Mouse (Mus musculus) telencephalon, adult 2 months (tissue): ENCODE measurements around the gene Gtf3c2.
"Not testable (repeated sequence)": the region's sequence is repeated elsewhere in the genome, so short reads cannot be mapped to it uniquely, and the experiment has no call there.

Experiments
- DNase-seq: peaks from one replicate; pipeline ENCODE4 v3.0.0-alpha.2; 2011; ENCODE audit warnings: low read depth, low spot score

Gene Gtf3c2

DNA sequence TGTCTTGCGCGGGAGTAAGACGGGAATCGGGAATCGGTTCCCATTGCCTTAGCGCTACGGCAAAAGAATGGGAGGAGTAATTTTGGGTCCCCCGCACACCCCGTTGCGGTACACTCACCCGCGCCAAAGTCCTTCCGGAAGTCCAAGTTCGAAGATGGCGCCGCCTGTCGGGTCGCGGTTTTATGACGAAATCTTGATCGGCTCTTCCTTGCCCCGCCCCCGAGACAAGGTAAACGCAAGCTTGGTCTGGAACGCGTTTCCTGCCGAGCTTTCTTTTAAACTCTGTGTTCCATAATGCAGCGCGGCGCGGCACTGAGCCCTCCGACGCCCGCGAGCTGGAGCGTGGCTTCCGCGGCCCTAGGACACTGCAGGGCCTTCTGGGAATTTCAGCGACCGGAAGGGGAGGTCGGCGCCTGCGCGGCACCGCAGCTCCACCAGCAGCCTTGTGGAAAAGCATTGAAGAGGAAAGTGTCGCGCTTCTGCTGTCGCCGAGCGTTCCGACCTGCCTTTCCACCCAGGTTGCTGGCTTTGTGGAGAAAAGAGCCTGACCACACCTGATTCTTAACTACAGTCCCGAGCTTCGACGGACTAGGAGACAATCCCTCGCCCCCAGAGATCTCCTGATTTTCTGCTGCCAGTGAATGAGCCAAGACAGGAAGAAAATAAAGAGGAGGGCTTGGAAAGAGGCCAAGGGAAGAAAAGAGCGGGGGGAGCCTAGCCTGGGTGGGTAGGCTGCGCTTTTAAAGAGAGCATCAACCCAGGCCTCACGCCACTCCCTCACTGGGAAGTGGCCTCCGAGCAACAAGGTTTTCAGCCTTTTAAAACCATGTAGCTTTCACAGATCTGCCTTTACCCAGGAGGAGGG, at the start of gene Gtf3c2, which contains the start of gene Gm29609:
Gtf3c2 (minus strand) TSS at position 379 of the 865 bp plus-strand sequence.
Gm29609 (minus strand) TSS at position 146 of the 865 bp plus-strand sequence.
- peak; percentile 98 for DNase-seq

DNA sequence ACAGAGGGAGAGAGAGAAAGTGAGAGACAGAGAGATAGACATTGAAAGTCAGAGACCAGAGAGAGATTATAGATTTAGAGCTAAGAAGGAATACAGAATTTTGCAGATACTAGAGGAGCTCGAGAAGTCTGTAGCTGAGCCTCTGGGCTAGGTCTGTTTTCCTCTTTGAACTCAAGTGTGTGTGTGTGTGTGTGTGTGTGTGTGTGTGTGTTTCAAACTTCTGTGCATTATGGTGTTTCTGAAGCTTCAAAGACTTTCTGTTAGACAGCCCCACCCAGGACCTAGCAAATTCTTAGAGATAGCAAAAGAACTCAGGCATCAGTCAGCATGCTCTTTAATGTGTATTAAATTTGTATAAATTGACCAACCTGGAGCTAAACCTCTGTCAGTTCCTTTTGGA, 46.7 kb upstream of the Gtf3c2 start:
- no peak for DNase-seq

DNA sequence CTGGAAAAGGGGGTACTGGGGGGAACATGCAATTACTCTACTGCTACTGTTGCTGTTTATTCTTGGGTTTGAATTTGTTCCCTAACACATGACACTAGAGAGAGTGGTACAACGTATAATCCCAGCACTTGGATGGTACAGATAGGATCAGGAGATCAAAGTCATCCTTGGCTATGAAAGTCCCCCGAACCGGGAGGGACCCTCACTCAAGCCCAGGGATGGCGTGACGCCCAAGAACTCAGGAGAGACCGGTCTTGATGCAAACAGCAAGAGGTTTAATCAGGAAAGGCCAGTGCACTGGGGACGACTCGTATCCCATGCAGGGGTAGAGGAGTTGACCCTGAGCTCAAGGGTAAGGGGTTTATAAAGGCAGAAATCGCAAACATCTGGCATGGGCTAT, 42.8 kb upstream of the Gtf3c2 start:
- DNase-seq: no peak

DNA sequence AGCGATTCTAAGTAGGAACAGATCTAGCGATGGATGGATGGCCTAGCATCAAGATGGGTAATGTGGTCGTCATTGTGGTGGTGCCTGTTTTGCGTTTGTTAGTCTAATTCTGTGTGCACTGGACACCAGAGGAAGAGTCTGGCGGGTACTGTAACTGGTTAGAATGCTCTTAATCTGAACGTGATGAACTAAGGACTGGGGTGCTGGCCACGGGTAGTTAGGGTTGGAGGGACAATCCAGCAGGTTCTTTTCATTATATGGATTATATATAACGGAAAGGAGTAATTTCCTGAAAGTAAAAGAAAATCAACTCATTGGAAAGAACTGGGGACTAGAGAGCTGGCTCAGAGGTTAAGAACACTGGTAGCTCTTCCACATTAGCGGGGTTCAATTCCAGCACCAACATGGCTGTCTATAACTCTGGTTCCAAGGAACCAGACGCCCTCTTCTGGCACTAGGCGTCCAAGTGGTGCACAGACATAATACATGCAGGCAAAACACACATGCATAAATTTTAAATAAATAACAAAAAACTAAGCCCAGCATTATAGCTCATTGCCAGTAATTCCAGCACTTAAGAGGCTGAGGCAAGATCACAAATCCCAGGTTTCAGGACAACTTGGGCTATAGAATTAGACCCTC, 41.5 kb upstream of the Gtf3c2 start:
- no peak for DNase-seq

DNA sequence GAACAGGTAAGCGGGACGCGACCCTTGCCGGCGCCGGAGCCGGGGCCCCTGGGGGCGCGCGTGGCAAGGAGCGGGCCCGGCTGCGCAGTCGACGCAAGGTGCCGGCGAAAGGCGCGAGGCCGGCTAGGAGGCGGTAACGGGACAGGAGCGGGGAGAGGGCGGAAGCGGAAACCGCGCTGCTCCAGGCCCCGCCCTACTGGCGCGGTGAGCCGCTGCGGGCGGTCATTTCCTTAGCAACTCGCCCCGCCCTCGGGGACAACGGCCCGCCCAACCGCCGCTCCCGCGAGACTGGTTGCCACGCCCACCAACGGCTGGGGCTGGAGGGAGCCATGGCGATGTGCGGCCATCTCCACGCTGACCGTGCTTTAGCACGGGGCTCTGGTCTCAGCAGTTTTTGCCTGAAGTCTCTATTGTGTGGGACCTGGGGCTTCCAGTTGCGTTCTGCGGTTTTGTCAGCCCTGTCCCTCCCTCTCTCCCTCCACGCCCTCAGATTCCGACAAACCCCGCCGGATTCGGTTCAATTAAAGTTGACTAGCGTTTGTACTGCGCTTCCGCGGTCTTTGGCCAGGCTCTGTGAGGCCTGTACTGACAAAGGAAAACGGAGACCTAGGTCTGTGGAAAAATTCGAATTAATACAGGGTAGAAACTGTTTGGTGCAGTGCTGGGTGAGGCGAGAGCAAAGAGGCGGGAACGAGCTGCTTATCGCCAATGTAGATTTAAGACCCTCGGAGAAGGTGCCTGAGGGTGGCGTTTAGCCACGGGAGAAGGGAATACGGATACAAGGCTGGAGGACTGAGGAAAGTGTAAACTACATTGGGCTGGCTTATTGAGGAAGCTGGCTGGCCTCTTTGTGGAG, 40.7 kb upstream of the Gtf3c2 start, which contains the start of gene Ppm1g:
Ppm1g (minus strand) TSS at position 240 of the 856 bp plus-strand sequence.
- DNase-seq: peak; percentile 88

DNA sequence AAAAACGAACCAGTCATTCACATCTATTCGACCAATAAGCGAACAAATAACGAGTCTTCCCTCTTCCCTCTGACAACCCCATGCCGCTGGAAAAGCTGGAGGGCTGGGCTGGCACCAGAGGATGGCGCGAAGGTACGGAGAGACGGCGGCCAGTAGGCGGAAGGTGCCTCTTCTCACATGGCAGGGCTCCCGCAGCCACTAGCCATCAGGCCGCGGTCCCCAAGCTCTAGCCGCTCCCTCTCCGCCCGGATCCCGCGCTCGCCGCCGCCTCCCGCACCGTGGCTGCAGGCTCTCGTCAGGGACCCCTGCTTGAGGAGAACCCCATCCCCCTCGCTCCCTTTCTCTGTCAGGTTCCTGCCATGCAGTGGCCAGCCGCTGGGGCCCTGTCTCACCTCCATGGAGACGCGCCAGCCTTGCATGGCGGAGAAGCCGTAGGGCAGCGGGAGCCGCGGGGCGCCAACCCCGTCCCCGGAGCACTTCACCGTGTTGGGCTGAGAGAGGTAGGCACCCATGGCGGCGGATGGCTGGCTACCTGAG, 40.0 kb upstream of the Gtf3c2 start:
- DNase-seq: no peak

DNA sequence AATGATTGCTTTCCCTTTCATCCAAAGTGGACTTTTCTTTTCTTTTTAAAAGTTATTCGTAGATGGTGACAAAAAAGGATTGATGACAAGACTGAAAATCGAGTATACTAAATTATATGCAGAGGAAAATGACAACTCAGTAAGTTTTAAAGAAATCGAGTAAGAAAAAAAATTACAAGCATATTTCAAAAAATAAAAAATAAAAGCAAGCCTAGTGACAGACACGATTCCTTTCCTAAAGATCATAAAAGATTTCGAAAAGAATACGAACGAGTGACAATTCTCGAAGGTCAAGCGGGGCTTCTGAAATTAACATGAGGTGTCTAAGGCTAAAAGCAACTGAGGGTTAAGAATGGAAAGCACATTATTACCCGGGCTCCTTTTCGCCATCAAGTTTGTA, 39.5 kb upstream of the Gtf3c2 start:
- no peak for DNase-seq

DNA sequence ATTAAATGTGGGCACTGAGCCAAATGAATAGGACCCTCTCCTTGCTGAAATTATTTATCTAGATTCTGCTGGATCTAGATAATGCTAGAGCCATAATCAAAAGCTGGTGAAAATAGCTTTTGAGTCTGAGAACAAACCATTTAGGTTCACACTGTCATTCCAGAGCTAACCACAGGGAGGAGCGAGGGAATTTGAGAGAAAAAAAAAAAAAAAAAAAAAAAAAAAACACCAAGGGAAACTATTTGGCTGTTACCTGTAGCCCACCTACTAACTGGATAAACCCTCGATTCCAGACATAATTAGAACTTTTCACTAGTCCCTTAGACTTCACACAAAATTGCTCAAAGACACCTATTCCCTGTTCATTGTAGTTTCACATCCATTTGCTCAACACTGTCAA, 39.1 kb upstream of the Gtf3c2 start:
- no peak for DNase-seq

DNA sequence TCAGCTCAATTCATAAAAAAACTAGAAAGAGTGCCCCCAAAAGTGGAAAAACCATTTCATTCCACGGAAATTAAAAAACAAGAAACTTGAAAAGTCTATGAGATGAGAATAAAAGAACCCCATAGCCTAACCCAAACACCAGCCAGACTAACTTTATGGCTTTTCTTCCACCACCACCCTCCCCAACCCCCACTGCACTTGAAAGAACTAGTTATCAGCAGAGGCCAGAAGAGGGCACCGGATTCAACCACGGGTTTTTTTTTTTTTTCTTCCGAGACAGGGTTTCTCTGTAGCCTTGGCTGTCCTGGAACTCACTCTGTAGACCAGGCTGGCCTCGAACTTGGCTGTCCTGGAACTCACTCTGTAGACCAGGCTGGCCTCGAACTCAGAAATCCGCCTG, 38.4 kb upstream of the Gtf3c2 start:
- DNase-seq: no peak

DNA sequence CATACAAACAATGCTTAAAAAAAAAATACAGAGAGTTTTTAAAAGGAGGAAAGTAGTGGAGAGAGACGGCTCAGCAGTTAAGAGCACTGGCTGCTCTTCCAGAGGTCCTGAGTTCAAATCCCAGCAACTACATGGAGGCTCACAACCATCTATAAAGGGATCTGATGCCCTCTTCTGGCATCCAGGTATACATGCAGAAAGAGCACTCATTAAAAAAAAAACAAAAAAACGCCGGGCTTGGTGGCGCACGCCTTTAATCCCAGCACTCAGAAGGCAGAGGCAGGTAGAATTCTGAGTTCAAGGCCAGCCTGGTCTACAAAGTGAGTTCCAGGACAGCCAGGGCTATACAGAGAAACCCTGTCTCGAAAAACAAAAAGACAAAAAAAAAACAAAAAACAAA, 36.6 kb upstream of the Gtf3c2 start:
- DNase-seq: not testable (repeated sequence)

DNA sequence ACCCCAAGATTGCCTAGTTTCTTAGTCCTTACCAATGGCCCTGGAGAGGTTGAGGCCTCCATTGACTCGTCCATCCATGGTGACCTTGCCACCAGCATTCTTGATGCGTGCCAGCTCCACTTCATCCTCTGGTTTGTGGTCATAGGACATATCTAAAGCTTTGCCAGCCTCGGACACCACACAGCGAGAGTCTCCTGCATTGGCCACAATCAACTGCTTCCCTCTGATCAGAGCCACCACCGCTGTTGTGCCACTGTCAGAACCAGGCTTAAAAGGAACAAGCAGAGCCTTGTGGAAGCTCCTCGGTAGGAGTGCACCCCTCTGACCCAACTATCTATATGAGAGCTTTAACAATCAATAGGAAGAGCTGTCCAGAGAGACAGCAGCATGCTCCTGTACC, 24.5 kb upstream of the Gtf3c2 start:
- DNase-seq: no peak

DNA sequence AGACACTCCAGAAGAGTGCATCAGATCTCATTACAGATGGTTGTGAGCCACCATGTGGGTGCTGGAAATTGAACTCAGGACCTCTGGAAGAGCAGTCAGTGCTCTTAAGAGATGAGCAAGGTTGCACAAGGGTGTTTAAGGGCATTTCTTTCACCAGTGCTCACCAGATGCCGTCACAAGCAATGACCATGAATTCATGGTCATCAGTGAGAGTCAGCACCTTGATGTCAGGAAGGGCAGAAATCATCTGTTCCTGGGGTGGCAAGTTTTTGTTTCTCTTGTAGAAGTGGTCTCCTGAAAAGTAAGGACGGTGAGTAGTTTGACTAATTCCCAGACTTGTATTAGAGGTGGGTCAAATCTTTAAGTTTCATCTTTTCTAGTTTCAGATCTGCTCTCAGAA, 23.9 kb upstream of the Gtf3c2 start:
- no peak for DNase-seq

DNA sequence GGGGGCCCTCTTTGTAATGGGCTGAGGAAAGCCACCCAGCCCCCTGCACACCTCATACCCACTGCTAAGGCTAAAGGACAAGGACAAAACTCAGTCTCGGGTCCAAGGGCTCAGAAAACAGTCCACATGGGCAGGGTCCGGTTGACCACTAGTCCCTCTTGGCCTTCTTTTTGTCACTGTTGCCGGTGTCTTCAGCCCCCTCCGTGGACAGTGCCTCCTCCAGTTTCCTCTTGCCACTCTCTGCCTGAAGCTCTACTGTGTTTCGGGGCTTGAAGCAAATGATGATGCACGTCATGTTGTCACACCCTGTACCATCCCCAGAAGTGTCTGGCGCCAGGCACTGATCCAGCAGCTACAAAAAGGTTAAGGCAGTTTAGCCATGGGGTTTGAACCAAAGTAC, 23.0 kb upstream of the Gtf3c2 start:
- DNase-seq: no peak

DNA sequence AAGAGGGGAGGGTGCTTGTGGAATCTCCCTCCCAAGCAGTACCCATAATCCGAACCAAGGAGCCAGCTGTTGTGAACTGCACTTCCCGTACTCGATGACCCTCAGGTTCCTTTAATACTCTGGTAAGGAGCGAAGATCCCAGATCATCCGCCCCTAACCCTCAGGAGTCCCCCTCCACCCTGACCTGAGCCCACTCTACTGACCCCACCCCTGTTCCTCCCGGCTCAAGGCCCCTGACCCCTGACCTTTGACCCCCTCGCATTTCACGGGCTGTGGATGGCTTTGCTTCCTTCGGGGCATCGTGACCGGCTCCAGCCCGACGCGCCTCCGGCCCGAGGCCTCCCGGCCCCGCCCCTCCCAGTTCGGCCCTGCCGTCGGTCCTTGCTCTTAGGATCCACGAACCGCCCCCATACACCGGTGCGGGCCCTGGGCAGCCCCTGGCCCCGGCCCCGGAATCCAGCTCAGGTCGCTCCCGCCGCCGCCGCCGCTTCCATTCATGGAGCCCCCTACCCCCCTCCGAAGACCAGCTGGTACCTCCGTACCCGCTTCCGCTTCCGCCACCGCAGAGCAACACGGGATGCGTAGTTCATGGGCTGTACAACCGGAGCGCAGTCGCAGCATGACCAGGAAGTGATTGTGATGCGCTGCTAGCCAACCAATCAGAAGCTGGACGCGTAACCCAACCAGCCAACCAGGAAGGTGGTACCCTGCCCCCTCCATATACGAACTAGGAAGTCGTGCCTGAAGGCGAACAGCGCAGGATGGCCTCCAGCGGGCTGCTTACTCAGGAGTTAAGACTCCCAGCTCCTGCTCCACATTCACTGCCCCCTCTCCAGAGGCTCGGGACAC, 22.0 kb upstream of the Gtf3c2 start, which contains the start of gene Zfp513:
Zfp513 (minus strand) TSS at position 562 of the 849 bp plus-strand sequence.
- peak; percentile 99 for DNase-seq

DNA sequence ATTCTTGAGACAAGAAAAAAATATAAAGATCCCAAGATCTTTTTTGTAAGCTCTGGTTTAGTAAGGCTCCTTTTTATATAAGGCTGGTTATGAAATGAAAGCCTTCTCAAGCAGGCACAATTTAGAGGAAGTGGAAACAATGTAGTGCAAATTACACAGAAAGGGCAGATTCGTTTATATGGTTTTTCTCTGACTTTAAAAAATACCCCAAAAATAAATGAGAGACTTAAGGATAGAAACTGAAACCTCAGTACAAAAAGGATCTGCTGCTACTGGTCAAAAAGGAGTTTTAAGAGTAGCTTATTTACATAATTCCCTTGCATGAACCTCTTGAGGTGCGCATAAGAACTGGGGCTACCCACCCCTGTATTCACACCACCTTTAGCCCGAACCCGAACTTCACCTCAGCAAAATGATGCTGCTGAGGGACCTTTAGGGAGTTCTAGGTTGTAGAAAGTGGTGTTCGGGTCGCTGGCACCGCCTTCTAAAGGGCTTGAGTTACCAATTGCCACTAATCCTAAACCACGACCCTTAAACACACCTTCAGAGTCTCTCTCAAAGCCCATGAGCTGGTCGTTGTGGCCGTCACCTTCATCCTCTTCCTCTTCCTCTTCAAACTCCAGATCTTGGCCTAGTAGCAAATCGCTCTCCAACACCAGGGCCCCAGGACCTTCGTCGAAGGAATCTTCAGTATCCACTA, 21.2 kb upstream of the Gtf3c2 start:
- DNase-seq: no peak

DNA sequence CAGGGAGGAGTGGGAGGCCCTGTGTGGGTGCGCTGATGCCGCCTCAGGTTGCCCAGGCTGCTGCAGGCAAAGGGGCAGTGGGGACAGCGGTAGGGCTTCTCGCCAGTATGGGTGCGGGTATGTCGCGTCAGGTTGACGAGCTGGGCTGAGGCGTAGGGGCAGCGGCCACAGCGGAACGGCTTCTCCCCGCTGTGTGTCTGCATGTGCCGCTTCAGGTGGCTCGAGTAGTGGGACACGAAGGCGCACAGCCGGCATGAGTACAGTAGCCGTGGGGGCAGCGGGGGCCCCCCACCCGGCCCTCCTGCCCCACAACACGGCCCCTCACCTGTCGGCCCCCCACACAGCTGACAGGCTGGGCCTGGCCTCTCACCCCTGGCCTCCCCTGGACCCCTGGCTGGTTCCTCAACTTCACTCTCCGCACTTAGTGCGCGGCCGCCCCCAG, 20.4 kb upstream of the Gtf3c2 start:
- DNase-seq: no peak

DNA sequence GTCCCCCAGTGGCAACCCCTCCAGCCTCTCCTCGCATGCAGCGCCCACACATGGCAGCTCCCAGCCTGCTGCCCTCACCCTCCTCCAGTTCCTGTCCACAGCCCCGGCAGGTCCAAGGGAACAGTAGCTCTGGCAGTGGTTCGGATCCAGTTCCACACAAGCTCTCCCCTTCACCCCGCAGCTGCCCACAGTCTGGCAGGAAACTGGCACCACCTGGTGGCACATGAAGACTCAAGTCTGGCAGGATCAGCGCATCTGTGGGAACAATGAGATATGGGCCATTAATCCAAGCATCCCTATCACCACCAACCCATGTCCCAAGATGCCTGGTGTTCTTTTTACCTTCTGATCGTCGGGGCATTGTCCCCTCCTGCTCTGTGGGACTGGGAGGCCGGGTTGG, 19.9 kb upstream of the Gtf3c2 start:
- no peak for DNase-seq

DNA sequence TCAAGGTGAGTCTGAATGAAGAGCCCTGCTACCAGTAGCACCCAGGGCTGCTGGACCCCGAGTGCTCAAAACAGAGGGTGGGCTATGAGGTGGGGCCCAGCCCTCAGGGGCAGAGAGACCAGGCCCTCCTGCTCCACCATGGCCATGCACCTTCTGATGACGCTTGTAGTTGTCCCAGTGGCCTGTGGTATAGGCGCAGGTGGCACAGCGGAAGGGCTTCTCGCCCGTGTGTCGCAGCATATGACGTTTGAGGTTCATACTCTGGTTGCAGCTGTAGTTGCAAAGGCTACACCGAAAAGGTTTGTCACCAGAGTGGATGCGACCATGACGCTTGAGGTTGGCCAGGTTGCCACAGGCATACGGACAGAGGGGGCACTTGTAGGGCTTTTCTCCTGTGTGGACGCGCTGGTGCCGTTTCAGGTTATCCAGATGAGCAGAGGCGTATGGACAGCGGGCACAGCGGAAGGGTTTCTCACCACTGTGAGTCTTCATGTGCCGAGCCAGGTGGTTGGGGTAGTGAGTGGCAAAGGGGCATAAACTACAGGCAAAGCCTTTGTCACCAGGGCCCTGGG, 19.5 kb upstream of the Gtf3c2 start:
- DNase-seq: no peak

DNA sequence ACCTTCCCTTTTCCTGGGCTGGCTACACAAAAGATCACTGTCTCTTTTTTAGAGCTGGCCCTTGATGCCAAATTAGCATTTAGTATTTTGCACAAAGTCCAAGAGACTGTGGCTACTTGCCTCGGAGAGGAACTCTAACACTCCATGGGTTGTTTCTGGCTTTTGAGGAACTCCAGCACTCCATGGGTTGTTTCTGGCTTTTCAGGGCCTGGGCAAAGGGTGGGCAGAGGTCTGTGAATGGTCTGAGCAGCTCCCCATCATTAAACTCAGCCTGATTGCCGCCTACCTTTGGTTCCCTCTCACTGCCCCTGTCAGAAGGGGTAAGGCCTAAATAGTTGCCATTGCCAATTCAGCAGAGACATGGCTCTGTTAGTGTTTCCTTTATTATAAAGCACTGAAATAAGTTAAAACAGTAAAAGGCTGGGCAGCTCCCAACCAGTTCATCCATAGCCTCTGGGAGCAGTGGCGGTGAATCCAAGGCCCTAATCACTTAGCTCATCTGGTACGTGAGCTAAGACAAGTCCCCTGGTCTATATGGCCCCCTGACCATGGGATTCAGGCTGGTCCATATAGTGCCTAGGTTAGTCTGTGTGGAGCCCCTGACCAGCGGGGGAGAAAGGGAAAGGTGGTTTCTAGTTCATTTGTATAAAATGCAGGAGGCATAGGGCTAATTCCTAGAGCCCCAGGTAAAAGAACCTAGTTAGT, 18.8 kb upstream of the Gtf3c2 start:
- no peak for DNase-seq
